Mouse (Mus musculus): Measurements from ENCODE around the gene Wdr41.

DNA sequence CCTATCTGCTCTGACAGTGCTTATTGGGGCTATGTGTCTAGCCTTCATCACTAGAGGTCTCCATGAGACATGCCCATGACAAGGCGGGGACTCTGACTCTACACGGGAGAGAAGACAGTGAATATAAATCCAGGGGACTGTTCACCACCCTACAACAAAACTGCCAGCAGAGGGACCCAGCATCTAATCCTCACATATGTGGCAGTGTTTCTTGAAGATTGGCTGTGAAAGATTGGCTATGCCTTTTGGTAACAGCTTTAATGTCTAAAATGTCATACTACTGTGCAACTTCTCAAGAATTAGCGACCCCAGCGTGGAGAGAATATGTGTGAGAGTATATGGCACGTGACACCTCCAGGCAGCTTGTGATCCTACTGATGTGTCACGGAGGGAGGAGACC, 91.7 kb downstream of the Wdr41 start:
- TF ChIP-seq POLR2A (IDR thresholded peaks at IDR 0.05; ENCODE audit: borderline replicate concordance, extremely low read depth, insufficient read depth, insufficient read length, poor library complexity, severe bottlenecking): no peak
- TF ChIP-seq CTCF (IDR thresholded peaks at IDR 0.05; ENCODE audit: borderline replicate concordance, extremely low read depth, insufficient read depth, insufficient read length): peak; percentile 41; the same call in 1 of the 2 replicates

All from brain, embryonic 14.5 days (tissue).